Mouse (Mus musculus) heart, postnatal 4 days (tissue): ENCODE measurements around the gene Fut2. TPM values are rescaled to one million over a fixed set of nuclear protein-coding genes. Genes with fewer than 3 reads are reported as not detected.
"Not testable (repeated sequence)": the region's sequence is repeated elsewhere in the genome, so short reads cannot be mapped to it uniquely, and the experiment has no call there.

Experiments used
- DNase-seq: peaks from one replicate; pipeline ENCODE4 v3.0.0; 2021
- total RNA-seq, 2 experiments: library from RNA; stranded (reverse); gene quantifications; 2 replicates each; pipeline ENCODE4 v1.2.3; 2021

The Fut2 gene
- total RNA-seq, 2 experiments from 2014 or later = not detected

GRCm38 (mm10) chr7:45667761-45668160 is 1.6 kb upstream of the Fut2 start:
- DNase-seq = no peak

- no peak for DNase-seq
Observed at GRCm38 (mm10) chr7:45665303-45666138, 673 bp downstream of the Fut2 start.

DNA sequence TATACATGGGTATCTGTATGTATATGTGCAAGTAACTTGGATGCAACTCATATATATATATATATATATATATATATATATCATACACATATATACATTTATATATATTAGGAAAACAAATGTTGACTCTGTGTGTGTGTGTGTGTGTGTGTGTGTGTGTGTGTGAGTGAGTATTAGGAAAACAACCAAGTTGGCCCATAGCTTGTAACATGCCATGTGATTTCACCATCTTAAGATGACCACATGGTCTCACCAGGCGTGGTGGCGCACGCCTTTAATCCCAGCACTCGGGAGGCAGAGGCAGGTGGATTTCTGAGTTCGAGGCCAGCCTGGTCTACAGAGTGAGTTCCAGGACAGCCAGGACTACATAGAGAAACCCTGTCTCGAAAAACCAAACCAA is 4.5 kb downstream of the Fut2 start:
- DNase-seq = not testable (repeated sequence)

DNA sequence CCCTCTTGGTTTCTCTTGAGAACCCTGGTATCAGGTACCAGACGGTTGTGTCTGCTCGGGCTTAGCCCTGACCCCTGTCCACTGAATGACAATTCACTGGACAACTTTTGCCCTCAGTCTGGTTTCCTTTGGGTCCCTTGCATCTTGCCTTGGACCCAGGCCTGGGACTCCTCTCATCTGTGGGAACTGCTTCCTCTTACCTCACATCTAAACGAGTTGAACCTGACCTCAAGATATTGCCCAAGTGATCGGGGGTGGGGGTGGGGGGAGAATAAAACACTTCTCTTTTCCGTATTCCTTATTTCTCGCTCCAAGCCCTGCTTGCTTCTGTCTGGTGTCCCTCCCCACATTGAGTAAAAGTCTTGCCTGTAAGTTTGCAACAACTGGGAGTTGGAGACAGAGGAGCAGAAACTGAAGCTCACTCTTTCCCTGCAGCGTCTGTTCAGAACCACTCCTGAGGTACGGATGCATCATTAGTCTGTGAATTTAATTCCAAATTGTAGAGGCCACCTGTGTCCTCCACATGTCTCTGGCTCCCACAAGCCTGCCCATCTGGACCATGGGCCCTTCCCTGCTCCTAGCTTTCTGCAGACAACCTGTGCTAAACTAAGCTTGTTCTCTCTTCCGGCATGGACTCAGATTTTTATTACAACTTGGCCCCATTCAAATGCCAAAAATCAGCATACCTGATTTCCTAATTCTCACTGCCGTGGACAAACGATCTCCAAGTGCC is 5.3 kb downstream of the Fut2 start:
- DNase-seq = no peak

DNA sequence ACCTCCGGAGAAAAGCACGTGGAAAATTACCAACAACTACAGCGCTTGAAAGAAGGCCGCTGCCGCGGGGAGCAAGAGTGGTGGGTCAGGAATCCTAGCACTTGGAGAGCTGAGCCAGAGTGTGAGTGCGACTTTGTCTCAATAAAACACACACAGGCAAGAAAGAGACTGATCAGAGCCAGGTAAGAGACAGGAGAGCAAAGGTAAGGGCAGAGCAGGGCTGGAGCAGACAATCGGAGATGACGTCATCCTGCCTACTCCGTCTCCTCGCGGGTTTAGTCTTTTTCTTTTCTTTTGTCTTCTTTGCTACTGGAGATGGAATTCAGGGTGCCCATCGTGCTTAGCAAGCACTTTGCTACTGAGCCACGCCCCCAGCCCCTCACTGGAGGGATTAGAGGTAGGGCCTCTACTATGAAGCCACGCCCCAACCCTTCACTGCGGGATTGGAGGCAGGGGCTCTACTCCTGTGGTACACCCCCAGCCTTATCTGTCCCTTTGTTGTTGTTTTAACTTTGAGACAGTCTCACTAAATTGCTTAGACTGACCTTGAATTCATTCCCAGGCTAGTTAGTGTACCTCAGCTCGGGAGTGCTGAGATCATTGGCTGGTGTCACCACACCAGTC is 11.7 kb downstream of the Fut2 start:
- no peak for DNase-seq

- DNase-seq = not testable (repeated sequence)
Observed at GRCm38 (mm10) chr7:45650484-45650883, 15.7 kb downstream of the Fut2 start.

- peak; percentile 66 for DNase-seq
Observed at GRCm38 (mm10) chr7:45649351-45649750, 16.8 kb downstream of the Fut2 start.

- no peak for DNase-seq
Observed at GRCm38 (mm10) chr7:45646671-45647070, 19.5 kb downstream of the Fut2 start.

GRCm38 (mm10) chr7:45645591-45645971 is 20.6 kb downstream of the Fut2 start:
- DNase-seq = no peak

GRCm38 (mm10) chr7:45644872-45645590 is 21.2 kb downstream of the Fut2 start:
- DNase-seq = no peak

GRCm38 (mm10) chr7:45644183-45644582 is 22.0 kb downstream of the Fut2 start:
- peak; percentile 61 for DNase-seq

- DNase-seq = peak; percentile 94
Observed at GRCm38 (mm10) chr7:45643441-45644178, 22.6 kb downstream of the Fut2 start.

- no peak for DNase-seq
Observed at GRCm38 (mm10) chr7:45642503-45643255, 23.5 kb downstream of the Fut2 start.

DNA sequence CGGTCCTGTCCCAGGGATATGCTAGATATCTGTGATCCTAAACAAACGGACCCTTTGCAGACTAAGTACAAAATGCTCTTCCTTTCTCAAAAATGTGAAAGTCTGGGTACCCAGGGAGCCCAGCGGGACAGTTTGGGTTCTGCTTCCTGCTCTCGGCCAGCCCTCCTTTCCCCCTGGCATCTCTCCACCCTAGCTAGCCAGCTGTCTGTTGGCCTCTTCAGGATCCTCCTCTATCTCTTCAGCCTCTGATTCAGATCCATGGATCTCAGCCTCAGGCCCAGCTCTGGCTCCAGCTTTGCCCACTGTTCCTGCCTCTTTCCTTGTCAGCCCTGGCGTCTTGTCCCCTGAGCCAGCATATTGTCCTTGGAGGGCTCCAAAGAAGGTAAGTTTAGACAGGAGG is 24.1 kb downstream of the Fut2 start:
- no peak for DNase-seq

DNA sequence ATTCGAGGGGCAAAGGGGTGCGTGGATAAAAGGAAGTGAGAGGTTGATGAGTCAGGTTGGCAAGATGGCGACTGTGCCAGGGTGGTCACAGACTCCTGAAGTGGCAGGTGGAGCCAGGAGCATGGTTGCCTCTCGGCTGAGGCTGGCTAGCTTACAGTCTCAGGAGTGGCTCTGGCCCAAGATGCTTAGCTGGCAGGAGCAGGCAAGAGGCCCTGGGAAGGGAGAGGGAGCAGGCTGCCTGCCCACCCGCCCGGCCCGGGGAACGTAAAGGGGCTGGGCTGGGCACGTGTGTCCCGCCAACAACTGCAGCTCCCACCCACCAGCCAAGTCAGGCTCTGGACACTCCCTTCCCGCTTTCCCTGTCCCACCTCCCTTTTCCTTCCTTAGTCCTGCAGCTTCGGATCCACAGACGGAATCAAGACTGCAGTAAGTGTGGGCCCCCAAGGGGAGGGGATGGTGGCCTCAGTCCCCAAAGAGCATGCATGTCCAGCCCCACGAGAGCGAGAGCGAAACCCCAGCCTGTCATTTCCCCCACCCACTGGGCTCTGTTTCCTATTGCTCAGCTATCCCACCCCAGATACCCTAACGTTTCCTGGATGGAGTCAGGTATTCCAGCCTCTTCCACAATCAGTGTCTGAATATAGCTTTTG is 24.7 kb downstream of the Fut2 start:
- DNase-seq = peak; percentile 69

DNA sequence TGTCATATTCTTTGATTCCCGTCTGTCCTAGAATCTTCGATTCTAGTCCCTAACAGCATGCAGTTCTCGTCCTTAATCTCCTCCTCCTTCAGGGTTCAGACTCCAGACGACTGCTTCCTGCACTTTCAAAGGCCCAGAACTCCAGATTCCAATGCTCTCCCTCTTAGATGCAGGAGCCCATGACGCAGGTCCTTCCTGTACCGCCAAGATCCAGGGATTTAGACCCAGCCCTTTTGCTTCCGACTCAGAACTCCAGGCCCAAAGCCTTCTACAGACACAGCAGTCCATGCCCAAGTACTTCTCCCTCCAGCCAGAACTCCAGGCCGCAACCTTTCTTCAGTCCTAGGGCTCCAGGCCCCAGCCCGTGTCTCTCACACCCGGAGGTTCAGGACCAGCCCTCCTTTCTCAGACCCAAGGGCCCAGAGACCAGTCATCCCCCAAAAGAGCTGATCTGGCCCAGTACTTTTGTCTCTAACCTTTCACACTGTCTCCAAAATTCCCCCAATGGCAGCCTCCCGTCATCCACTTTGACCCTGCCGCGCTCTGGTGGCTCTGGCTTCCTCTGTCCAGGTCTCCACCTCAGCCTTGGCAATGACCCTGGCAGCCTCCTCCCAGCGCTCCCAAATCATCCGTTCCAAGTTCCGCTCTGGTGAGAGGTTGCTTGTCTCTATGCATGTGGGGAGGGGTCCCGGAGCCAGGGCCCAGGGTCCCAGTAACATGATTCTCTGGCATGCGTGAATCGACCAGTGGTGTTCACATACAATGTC is 25.8 kb downstream of the Fut2 start:
- peak; percentile 39 for DNase-seq

GRCm38 (mm10) chr7:45639561-45640027 is 26.6 kb downstream of the Fut2 start, which contains the start of gene Mamstr:
Gene Mamstr (plus strand): TSS chr7:45639977.
- no peak for DNase-seq

DNA sequence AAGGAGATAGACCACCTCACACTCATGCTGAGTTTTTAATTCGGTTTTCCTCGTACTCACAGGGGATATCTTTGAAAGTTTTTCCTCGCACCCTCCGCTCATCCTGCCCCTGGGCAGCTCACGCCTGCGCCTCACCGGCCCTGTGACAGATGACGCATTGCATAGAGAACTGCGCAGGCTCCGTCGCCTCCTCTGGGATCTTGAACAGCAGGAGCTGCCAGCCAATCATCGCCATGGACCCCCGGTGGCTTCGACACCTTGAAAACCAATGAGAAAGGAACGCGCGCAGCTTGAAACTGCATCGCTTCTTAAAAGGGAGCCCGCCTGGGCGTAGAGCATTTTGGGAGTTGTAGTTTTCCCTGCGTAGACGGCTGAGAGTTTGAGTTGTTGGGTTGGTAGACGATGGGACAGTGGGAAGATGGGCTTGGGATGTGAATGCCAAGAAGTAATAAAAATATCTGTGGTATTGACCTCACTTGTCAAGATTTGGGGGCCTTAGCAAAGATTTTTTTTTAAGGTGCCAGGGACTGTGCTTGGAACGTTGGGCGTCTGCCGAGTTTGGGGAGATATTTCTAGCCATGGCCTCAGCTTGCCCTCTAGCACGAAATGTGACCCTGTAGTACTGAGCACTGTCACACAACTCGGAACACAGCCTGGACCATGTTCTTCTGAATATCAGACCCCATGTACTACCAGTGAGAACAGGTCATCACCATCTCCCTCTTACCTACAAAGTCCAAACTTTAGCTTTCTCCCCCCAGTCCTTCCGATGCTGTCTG is 27.4 kb downstream of the Fut2 start:
- DNase-seq = peak; percentile 93

- no peak for DNase-seq
Observed at GRCm38 (mm10) chr7:45637710-45638109, 28.5 kb downstream of the Fut2 start.
